Mouse (Mus musculus) heart, adult 2 months (tissue): ENCODE data around the gene Napa. TPM values are rescaled to one million over a fixed set of nuclear protein-coding genes. Genes with fewer than 3 reads are reported as not detected.

Experiments
- DNase-seq, 2 experiments: peaks; one replicate each; pipeline ENCODE4 v3.0.0; 2021
- H3K27ac ChIP-seq: fragments of 200-600 bp; 2 replicates; pipeline ENCODE4 v1.8.1; 2022
- H3K27me3 ChIP-seq: fragments of 200-500 bp; 2 replicates; pipeline ENCODE4 v1.6.1; 2012; ENCODE audit warnings: mild to moderate bottlenecking, low read length, inconsistent platforms, mixed read lengths; ENCODE audit not compliant: control insufficient read depth, insufficient read depth
- H3K36me3 ChIP-seq: fragments of 200-500 bp; 2 replicates; pipeline ENCODE4 v1.6.1; 2012; ENCODE audit warnings: low read length, inconsistent platforms; ENCODE audit not compliant: control insufficient read depth, insufficient read depth
- H3K4me1 ChIP-seq: fragments of 200-500 bp; 2 replicates; pipeline ENCODE4 v1.6.1; 2011; ENCODE audit warnings: low read length; ENCODE audit not compliant: control insufficient read depth, insufficient read depth
- H3K4me3 ChIP-seq: fragments of 200-600 bp; 2 replicates; pipeline ENCODE4 v1.8.1; 2022
- H3K79me2 ChIP-seq: fragments of 200-500 bp; replicated peaks from 2 replicates; pipeline ENCODE4 v1.6.1; 2012; ENCODE audit warnings: mild to moderate bottlenecking, inconsistent platforms, low read length, moderate library complexity, mixed read lengths; ENCODE audit not compliant: control insufficient read depth, insufficient read depth
- H3K9ac ChIP-seq: fragments of 200-500 bp; 2 replicates; pipeline ENCODE4 v1.6.1; 2012; ENCODE audit warnings: low read depth, mild to moderate bottlenecking, control low read depth, inconsistent platforms, low read length, mixed read lengths
- CTCF ChIP-seq: fragments of 200-600 bp; IDR thresholded peaks from 2 replicates; pipeline ENCODE4 v1.8.1; 2022; ENCODE audit warnings: antibody characterized with exemption, mild to moderate bottlenecking, moderate library complexity
- EP300 ChIP-seq: fragments of 200-500 bp; IDR thresholded peaks from 2 replicates; pipeline ENCODE4 v1.6.1; 2011; ENCODE audit warnings: low read depth, low read length, control low read depth; ENCODE audit not compliant: insufficient read depth
- POLR2A ChIP-seq: fragments of 200-500 bp; IDR thresholded peaks from 2 replicates; pipeline ENCODE4 v1.6.1; 2011; ENCODE audit warnings: mild to moderate bottlenecking, low read depth, low read length, control low read depth; ENCODE audit not compliant: insufficient read depth
- WGBS: fragments of 180-500 bp; shearing (Covaris S2); methylation state at CpG from one replicate; pipeline ENCODE4 v1.1.7; 2018; 5-methylcytosine and 5-hydroxymethylcytosine counted together
- intact Hi-C: fragments of 180-260 bp; cut with DNase I; formaldehyde crosslinking; loops from one replicate; pipeline ENCODE4 v1.15.1; 2025
- polyA plus RNA-seq: library from polyadenylated mRNA; depleted of rRNA; stranded (reverse); fragments of >200 nt; gene quantifications from 2 replicates; pipeline ENCODE4 v1.2.3, GENCODE M21; 2012
- total RNA-seq, 2 experiments: library from RNA; stranded (reverse); gene quantifications; 2 replicates each; pipeline ENCODE4 v1.2.3; 2021

The Napa gene
- total and polyA plus RNA-seq, 3 experiments: 74.0 to 165 (median 95.3) TPM

DNA sequence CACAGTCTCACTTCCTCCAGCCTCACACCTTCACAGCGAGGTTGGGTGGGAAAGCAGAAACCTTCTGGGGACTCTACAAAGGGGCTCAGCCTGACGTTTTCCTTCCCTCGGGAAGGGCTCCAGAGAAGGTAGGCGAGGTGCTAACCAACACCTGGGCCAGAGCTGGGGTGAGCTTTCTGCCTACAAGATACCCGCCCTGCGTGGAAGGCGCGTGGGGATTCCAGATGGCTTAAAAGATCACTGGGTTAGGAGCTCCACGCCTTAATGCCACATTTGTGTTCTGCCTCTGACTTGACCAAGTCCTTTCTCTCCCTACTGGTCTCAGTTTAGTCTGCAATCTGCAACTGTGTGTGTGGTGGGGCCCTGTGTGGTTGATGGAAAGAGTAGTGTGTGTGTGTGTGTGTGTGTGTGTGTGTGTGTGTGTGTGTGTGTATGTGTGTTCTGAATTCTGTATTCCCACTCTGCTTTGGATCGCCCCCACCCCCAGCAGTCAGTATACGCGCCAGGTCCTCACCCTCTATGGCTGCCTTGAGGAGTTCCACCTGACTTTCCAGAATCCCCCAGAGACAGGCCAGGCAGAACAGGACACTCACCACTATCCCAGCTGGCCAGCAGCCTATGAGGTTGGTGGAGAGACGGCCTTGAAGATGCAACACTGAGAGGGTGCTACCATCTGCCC, 32.8 kb downstream of the Napa start:
- no peaks in the 10 kb centered on the region for H3K79me2 ChIP-seq
- WGBS: 56% methylated on average over 13 of the region's 13 CpGs
- peaks cover 2% of the 10 kb centered on the region; the same call in 1 of the 2 replicates for H3K4me1 ChIP-seq
- no peak for TF ChIP-seq CTCF
- H3K4me3 ChIP-seq: no peak overlapping the region
- no peak overlapping the region for H3K9ac ChIP-seq
- H3K27me3 ChIP-seq: peaks cover 3% of the 10 kb centered on the region; the same call in 1 of the 2 replicates
- DNase-seq: no peak
- no peak overlapping the region for H3K27ac ChIP-seq
- H3K36me3 ChIP-seq: no peaks in the 10 kb centered on the region
- intact Hi-C loops: no loop called here

GRCm38 (mm10) chr7:16132161-16132581, 33.9 kb downstream of the Napa start:
- H3K27ac ChIP-seq: no peak overlapping the region
- no peak overlapping the region for H3K4me3 ChIP-seq
- DNase-seq: no peak
- no peaks in the 10 kb centered on the region for H3K36me3 ChIP-seq
- H3K4me1 ChIP-seq: peaks cover 2% of the 10 kb centered on the region; the same call in 1 of the 2 replicates
- peaks cover 3% of the 10 kb centered on the region; the same call in 1 of the 2 replicates for H3K27me3 ChIP-seq
- no peak for TF ChIP-seq EP300
- WGBS: 21% methylated on average over 7 of the region's 7 CpGs
- intact Hi-C loops: no loop called here
- no peaks in the 10 kb centered on the region for H3K79me2 ChIP-seq
- no peak overlapping the region for H3K9ac ChIP-seq

- DNase-seq: no peak
- peaks cover 2% of the 10 kb centered on the region; the same call in 1 of the 2 replicates for H3K4me1 ChIP-seq
- no peaks in the 10 kb centered on the region for H3K79me2 ChIP-seq
- H3K36me3 ChIP-seq: no peaks in the 10 kb centered on the region
- H3K27ac ChIP-seq: no peak overlapping the region
- no peak overlapping the region for H3K4me3 ChIP-seq
- no peak overlapping the region for H3K9ac ChIP-seq
- H3K27me3 ChIP-seq: peaks cover 3% of the 10 kb centered on the region; the same call in 1 of the 2 replicates
- TF ChIP-seq CTCF (no peak), POLR2A (no peak), EP300 (no peak)
- WGBS: 57% methylated on average over 3 of the region's 3 CpGs
- intact Hi-C loops: no loop called here
These were observed 34.7 kb downstream of the Napa start for GRCm38 (mm10) chr7:16132926-16133325.

DNA sequence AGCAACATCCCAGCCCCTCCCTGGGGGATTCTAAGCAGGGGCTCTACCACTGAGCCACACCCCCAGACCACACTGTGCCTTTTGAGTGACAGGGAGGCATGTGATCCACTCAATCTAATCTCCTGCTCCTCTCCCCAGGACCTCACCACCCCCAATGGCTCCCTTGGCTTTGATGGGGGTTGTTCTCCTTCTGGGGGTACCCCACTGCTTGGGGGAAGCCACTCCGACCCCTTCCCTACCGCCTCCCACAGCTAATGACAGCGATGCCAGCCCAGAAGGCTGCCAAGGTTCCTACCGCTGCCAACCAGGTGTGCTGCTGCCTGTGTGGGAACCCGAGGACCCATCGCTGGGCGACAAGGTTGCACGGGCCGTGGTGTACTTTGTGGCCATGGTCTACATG, 35.4 kb downstream of the Napa start:
- WGBS: 90% methylated on average over 9 of the region's 9 CpGs
- TF ChIP-seq POLR2A: no peak
- no peak for TF ChIP-seq EP300
- TF ChIP-seq CTCF: no peak
- Histone ChIP-seq H3K4me1 (peaks cover 1% of the 10 kb centered on the region; the same call in 1 of the 2 replicates), H3K79me2 (no peaks in the 10 kb centered on the region), H3K27ac (no peak overlapping the region), H3K9ac (no peak overlapping the region), H3K4me3 (no peak overlapping the region), H3K36me3 (no peaks in the 10 kb centered on the region), H3K27me3 (peaks cover 3% of the 10 kb centered on the region; the same call in 1 of the 2 replicates)
- intact Hi-C loops: no loop called here
- no peak for DNase-seq

DNA sequence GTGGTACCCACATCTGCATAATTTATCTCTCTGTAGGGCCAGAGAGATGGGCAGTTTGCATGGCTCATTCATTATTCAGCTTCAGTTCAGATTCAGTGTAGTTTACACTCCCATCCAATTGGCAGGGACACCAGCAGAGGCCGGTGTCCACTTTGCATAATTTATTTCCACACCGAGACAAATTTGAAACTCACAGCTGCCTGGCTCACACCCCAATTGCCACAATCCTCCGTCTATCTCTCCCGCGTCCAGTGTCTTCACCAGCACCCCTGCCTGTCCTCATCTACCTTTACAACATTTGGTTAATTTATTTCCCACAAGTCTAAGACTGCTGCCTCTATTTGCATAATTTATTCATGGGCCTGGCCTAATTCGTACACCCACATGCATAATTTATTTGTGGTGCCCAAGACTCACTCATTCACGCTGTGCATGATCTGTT, 36.7 kb downstream of the Napa start:
- TF ChIP-seq POLR2A: no peak
- TF ChIP-seq EP300: no peak
- TF ChIP-seq CTCF: no peak
- Histone ChIP-seq H3K9ac (no peak overlapping the region), H3K79me2 (no peaks in the 10 kb centered on the region), H3K27ac (no peak overlapping the region), H3K4me3 (no peak overlapping the region), H3K36me3 (no peaks in the 10 kb centered on the region), H3K4me1 (no peaks in the 10 kb centered on the region), H3K27me3 (peaks cover 3% of the 10 kb centered on the region; the same call in 1 of the 2 replicates)
- WGBS: 72% methylated on average over 7 of the region's 7 CpGs
- intact Hi-C loops: no loop called here
- DNase-seq: no peak
